Mouse (Mus musculus) myocyte (in vitro differentiated cells): ENCODE data around the gene Pard3. TPM values are rescaled to one million over a fixed set of nuclear protein-coding genes. Genes with fewer than 3 reads are reported as not detected.

Experiments
- H3K27me3 ChIP-seq: one replicate; pipeline ENCODE4 v1.6.1; 2011; ENCODE audit not compliant: control insufficient read depth, insufficient read depth, insufficient read length
- H3K36me3 ChIP-seq: one replicate; pipeline ENCODE4 v1.6.1; 2011; ENCODE audit not compliant: control insufficient read depth, insufficient read depth
- H3K4me2 ChIP-seq: one replicate; pipeline ENCODE4 v1.6.1; 2011; ENCODE audit warnings: low read depth, control low read depth
- H3K4me3 ChIP-seq: one replicate; pipeline ENCODE4 v1.5.1; 2011; ENCODE audit warnings: mild to moderate bottlenecking, control low read depth, moderate library complexity
- H3K79me2 ChIP-seq: one replicate; pipeline ENCODE4 v1.6.1; 2011; ENCODE audit not compliant: control insufficient read depth, insufficient read depth
- H3ac ChIP-seq: one replicate; pipeline ENCODE4 v1.6.1; 2011; ENCODE audit not compliant: control insufficient read depth, insufficient read length
- CEBPB ChIP-seq: IDR thresholded peaks from 2 replicates; pipeline ENCODE4 v1.6.1; 2011; ENCODE audit warnings: mild to moderate bottlenecking, moderate library complexity; ENCODE audit not compliant: poor library complexity, insufficient read depth, severe bottlenecking
- E2F4 ChIP-seq: IDR thresholded peaks from one replicate; pipeline ENCODE4 v1.6.1; 2011; ENCODE audit warnings: mild to moderate bottlenecking, control low read depth, moderate library complexity; ENCODE audit not compliant: insufficient read depth
- MAX ChIP-seq: IDR thresholded peaks from one replicate; pipeline ENCODE4 v1.6.1; 2011; ENCODE audit warnings: low read depth, mild to moderate bottlenecking, control low read depth
- MYOD1 ChIP-seq, 3 experiments: IDR thresholded peaks; one replicate each; pipeline ENCODE4 v1.6.1; 2011; ENCODE audit warnings: control low read depth in 2 of 3, low read depth in 2 of 3, mild to moderate bottlenecking in 2 of 3, moderate library complexity in 1 of 3; ENCODE audit not compliant: insufficient read length in 2 of 3, control insufficient read depth in 1 of 3
- MYOG ChIP-seq, 3 experiments: IDR thresholded peaks; one replicate each; pipeline ENCODE4 v1.6.1; 2011; ENCODE audit warnings: control low read depth in 2 of 3, low read depth in 2 of 3, mild to moderate bottlenecking in 2 of 3; ENCODE audit not compliant: insufficient read length in 2 of 3, control insufficient read depth in 1 of 3, insufficient read depth in 1 of 3
- POLR2A ChIP-seq: IDR thresholded peaks from one replicate; pipeline ENCODE4 v1.6.1; 2011; ENCODE audit warnings: low read depth, mild to moderate bottlenecking, control low read depth, moderate library complexity; ENCODE audit not compliant: insufficient read length
- POLR2AphosphoS2 ChIP-seq: IDR thresholded peaks from one replicate; pipeline ENCODE4 v1.6.1; 2011; ENCODE audit warnings: low read depth, control low read depth; ENCODE audit not compliant: insufficient read length
- REST ChIP-seq: IDR thresholded peaks from one replicate; pipeline ENCODE4 v1.6.1; 2011; ENCODE audit warnings: mild to moderate bottlenecking, control low read depth, moderate library complexity; ENCODE audit not compliant: insufficient read depth, insufficient read length
- SRF ChIP-seq: IDR thresholded peaks from one replicate; pipeline ENCODE4 v1.6.1; 2011; ENCODE audit warnings: low read depth; ENCODE audit not compliant: control insufficient read depth, insufficient read length
- TCF12 ChIP-seq: IDR thresholded peaks from one replicate; pipeline ENCODE4 v1.6.1; 2011; ENCODE audit warnings: mild to moderate bottlenecking, control low read depth; ENCODE audit not compliant: poor library complexity, insufficient read depth, severe bottlenecking
- TCF3 ChIP-seq: IDR thresholded peaks from one replicate; pipeline ENCODE4 v1.6.1; 2011; ENCODE audit warnings: low read depth, control low read depth; ENCODE audit not compliant: insufficient read length
- USF1 ChIP-seq: IDR thresholded peaks from one replicate; pipeline ENCODE4 v1.6.1; 2011; ENCODE audit warnings: low read depth, mild to moderate bottlenecking, control low read depth, moderate library complexity
- polyA plus RNA-seq: library from polyadenylated mRNA; unstranded; fragments of >200 nt; fragmentation: generic; extraction: Trizol; gene quantifications from one replicate; pipeline ENCODE4 v1.2.1, GENCODE M21; 2012; ENCODE audit warnings: missing spikeins

The Pard3 gene
- polyA plus RNA-seq, 1 experiment: 24.3 TPM

DNA sequence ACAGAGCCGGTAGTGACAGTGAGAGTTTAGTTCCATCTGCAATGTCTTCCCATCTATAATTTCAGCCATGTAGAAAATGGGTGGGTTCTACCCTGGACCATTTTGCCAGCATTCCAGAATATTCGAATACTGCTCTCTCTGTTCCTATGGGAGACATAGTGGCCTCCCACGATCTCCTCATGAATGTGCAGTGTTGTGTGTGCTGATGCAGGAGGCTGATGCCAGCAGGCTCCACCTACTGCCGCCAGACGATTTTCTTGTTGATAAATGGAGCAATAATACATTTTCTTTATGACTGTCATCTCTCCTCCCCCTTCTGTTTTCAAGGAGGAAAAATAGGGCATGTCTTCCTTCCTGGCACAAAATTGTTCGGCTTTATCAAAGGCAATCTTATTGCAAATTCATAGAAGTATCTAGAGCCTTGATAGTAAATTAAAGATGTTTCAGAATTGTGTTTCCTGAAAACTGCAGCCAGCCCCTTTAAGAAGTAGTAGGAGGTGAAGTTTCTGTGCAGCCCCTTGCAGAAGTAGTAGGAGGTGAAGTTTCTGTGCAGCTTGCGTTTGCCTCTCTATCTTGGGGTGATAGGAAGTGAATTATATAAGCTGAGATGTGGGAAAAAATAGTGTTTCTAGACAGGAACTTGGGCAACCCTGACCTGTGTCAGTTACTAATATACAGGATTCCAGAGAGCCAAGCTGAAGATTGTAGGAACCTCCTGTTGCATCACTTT, 545.0 kb downstream of the Pard3 start:
- Histone ChIP-seq H3K4me2 (no peak overlapping the region), H3ac (no peak overlapping the region), H3K79me2 (no peaks in the 10 kb centered on the region), H3K36me3 (no peaks in the 10 kb centered on the region), H3K27me3 (no peaks in the 10 kb centered on the region), H3K4me3 (no peak overlapping the region)
- TF ChIP-seq USF1 (no peak), CEBPB (no peak), MAX (no peak), MYOD1 (IDR thresholded peaks at IDR 0.05; ENCODE audit: control insufficient read depth in 1 of 3, insufficient read length in 2 of 3, low read depth in 2 of 3) (no peak), E2F4 (no peak), REST (no peak), TCF12 (no peak), TCF3 (no peak), POLR2A (no peak), MYOG (IDR thresholded peaks at IDR 0.05; ENCODE audit: control insufficient read depth in 1 of 3, insufficient read depth in 1 of 3, insufficient read length in 2 of 3, low read depth in 2 of 3) (no peak), SRF (no peak), POLR2AphosphoS2 (no peak)

DNA sequence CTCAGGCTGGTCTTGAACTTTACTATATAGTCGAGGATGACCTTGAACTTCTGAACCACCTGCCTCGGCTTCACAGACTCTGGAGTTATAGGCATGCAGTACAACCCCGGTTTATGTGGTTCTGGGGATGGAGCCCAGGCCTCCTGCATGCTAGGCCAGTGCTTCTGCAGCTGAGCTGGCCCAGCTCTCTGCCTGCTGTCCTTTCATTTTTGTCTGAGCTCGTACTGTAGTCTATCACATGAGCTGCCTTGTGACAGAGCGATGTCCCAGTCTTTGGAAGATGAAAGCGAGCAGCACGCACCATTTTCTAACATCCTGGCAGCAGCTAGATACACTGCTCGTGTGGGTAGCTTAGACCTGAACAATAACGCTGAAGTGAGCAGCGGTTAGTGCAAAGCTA, 545.6 kb downstream of the Pard3 start:
- Histone ChIP-seq H3K36me3 (no peaks in the 10 kb centered on the region), H3K27me3 (no peaks in the 10 kb centered on the region), H3ac (no peak overlapping the region), H3K79me2 (no peaks in the 10 kb centered on the region), H3K4me3 (no peak overlapping the region), H3K4me2 (no peak overlapping the region)
- TF ChIP-seq REST: no peak
- TF ChIP-seq MYOD1 (IDR thresholded peaks at IDR 0.05; ENCODE audit: control insufficient read depth in 1 of 3, insufficient read length in 2 of 3, low read depth in 2 of 3): no peak
- TF ChIP-seq TCF3: no peak
- TF ChIP-seq POLR2A: no peak
- TF ChIP-seq MAX: no peak
- TF ChIP-seq MYOG (IDR thresholded peaks at IDR 0.05; ENCODE audit: control insufficient read depth in 1 of 3, insufficient read depth in 1 of 3, insufficient read length in 2 of 3, low read depth in 2 of 3): no peak
- TF ChIP-seq CEBPB: no peak
- no peak for TF ChIP-seq E2F4

DNA sequence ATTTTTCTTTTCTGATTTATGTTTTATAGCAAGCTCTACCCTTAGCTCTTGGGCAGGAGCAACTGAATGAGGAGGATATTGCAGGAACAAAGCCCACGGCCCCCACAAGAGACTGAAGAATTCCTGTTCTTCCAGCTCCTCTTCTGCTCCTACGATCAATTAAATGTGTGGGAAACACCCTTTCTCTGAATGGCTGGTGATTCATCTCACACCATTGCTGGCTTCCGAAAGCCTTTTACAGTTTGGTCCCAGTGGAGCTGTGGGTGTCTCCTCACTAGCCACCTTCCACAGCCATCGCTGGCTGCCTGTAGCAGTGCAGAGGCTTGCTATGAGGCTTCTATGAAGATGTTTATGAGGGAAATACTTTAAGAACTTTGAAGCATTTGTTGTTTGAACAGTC, 550.5 kb downstream of the Pard3 start:
- no peak overlapping the region for H3K4me2 ChIP-seq
- H3ac ChIP-seq: no peak overlapping the region
- TF ChIP-seq POLR2A (no peak), REST (no peak), TCF3 (no peak), TCF12 (no peak), USF1 (no peak), SRF (no peak), MYOD1 (IDR thresholded peaks at IDR 0.05; ENCODE audit: control insufficient read depth in 1 of 3, insufficient read length in 2 of 3, low read depth in 2 of 3) (no peak), POLR2AphosphoS2 (no peak), MYOG (IDR thresholded peaks at IDR 0.05; ENCODE audit: control insufficient read depth in 1 of 3, insufficient read depth in 1 of 3, insufficient read length in 2 of 3, low read depth in 2 of 3) (no peak), E2F4 (no peak), CEBPB (no peak), MAX (no peak)
- no peaks in the 10 kb centered on the region for H3K27me3 ChIP-seq
- no peaks in the 10 kb centered on the region for H3K36me3 ChIP-seq
- H3K79me2 ChIP-seq: no peaks in the 10 kb centered on the region
- H3K4me3 ChIP-seq: no peak overlapping the region

DNA sequence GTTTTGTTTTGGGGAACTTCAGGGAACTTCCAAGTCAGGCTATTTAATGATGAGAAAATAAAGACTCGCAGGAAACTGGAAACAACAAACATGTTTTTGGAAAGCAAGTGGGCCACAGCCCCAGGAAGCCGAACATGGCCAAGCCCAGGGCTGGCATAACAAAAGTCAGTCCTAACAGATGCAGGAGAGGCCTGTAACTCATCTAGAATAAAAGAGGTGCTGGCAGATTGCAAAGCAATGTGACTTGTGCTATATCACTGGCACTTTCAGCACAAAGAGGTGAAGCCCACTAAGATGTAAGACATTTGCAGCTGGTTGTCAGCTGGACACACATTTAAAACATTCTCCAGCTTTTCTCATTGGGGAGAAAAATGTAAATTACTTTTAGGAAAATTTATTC, 553.0 kb downstream of the Pard3 start:
- no peaks in the 10 kb centered on the region for H3K27me3 ChIP-seq
- H3K36me3 ChIP-seq: no peaks in the 10 kb centered on the region
- TF ChIP-seq USF1 (no peak), REST (no peak), POLR2A (no peak)
- H3K4me3 ChIP-seq: no peak overlapping the region
- no peak overlapping the region for H3K4me2 ChIP-seq
- H3ac ChIP-seq: no peak overlapping the region
- H3K79me2 ChIP-seq: no peaks in the 10 kb centered on the region

DNA sequence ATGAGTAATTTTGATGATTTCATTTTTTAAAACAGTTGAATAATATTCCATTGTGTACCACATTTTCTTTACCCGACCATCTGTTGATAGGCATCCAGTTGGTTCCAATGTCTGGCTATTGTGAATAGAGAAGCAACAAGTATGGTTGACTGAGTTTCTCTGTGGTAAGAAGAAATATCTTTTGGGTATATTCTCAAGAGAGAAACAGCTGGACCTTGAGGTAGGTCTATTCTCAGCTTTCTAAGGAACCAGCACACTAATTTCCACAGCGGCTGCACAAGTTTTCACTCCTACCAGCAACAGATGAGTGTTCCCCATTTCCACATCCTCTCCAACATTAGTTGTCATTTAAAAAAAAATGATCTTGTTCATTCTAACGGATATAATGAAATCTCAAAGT, 558.4 kb downstream of the Pard3 start:
- Histone ChIP-seq H3K4me3 (no peak overlapping the region), H3ac (no peak overlapping the region), H3K27me3 (no peaks in the 10 kb centered on the region), H3K79me2 (no peaks in the 10 kb centered on the region), H3K36me3 (no peaks in the 10 kb centered on the region), H3K4me2 (no peak overlapping the region)
- TF ChIP-seq CEBPB: no peak
- no peak for TF ChIP-seq REST
- TF ChIP-seq POLR2AphosphoS2: no peak
- no peak for TF ChIP-seq SRF
- no peak for TF ChIP-seq MYOD1 (IDR thresholded peaks at IDR 0.05; ENCODE audit: control insufficient read depth in 1 of 3, insufficient read length in 2 of 3, low read depth in 2 of 3)
- TF ChIP-seq USF1: no peak
- no peak for TF ChIP-seq POLR2A
- no peak for TF ChIP-seq MYOG (IDR thresholded peaks at IDR 0.05; ENCODE audit: control insufficient read depth in 1 of 3, insufficient read depth in 1 of 3, insufficient read length in 2 of 3, low read depth in 2 of 3)
- TF ChIP-seq TCF3: no peak
